Mouse (Mus musculus): ENCODE results near the gene Vmn2r99. TPM values are rescaled to one million over a fixed set of nuclear protein-coding genes. Genes with fewer than 3 reads are reported as not detected.

The Vmn2r99 gene
- polyA plus RNA-seq (2012; rRNA removed), result not detected in 2 replicates

GRCm38 (mm10) chr17:19361649-19362048, at the start of gene Vmn2r99:
Vmn2r99 (plus strand) TSS chr17:19361949.
- no peak for DNase-seq (ENCODE audit: extremely low spot score in 1 of 2, low spot score in 1 of 2)

DNA sequence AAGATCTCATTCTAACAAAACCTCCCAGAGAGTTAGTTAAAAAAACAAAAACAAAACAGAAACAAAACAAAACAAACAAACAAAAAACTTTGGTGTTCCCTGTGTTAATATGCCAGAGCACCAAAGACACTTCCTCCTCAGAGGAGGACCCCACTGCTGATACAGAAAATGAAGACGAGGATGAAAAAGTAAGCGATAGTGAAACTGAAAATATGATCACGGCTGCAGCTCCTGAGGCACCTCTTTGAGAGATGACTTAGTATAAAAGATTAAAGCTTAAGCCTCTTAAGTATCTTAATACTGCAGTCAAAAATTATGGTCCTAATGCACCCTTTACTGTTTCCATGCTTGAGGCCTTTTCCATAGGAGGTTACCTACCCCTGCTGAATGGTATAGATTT, 75.9 kb downstream of the Vmn2r99 start:
- DNase-seq (ENCODE audit: extremely low spot score in 1 of 2, low spot score in 1 of 2), result no peak

DNA sequence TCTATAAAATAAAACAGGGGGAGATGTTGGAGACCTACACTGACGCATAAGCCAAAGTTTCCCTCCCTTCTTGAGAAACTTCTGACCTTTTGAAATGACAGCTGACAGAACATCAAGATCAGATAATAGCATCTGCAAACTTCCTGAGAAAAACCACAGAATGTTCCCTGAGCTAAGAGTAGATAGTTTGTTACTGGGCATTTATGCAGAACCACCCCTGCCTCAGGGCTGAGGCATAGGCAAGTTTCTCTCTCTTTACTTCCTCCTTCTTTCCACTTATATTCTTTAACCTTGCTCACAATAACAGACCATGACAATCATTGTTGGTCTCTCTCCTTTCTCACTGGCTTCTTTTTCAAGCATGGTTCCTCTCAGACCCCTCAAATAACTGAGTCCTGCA, 83.2 kb downstream of the Vmn2r99 start:
- DNase-seq (ENCODE audit: extremely low spot score in 1 of 2, low spot score in 1 of 2), result no peak

Other genes with a start within 250 kb of the Vmn2r99 start
- gene Vmn2r100, start 142.8 kb downstream of the Vmn2r99 start, polyA plus RNA-seq (2012; rRNA removed), result not detected in 2 replicates
- not detected in 2 replicates for gene Vmn2r101, start 215.3 kb downstream of the Vmn2r99 start, polyA plus RNA-seq (2012; rRNA removed)

All from frontal cortex, adult 2 months (tissue).